ENCODE assay signal across 9 mouse cellular contexts in the genomic region with DNA sequence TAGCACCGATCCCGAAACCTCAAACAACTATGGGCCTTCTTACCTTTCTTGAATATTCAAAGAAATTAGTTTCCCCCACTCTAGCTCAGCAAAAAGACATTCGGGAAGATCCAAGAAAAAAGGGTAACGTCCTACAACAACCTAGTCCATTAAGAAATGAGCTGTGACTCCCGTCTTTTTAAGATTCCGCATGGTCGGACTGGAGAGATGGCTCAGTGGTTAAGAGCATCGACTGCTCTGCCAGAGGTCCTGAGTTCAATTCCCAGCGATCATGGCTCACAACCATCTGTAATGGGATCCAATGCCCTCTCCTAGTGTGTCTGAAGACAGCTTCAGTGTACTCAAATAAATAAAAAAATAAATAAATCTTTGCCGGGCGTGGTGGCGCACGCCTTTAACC. TPM values are rescaled to one million over a fixed set of nuclear protein-coding genes. Genes with fewer than 3 reads are reported as not detected.
A peak's percentile ranks its signal among the peaks of the same experiment; 100 is the strongest.
DNase-seq lines count a peak whose midpoint lies in the region; ATAC-seq and TF ChIP-seq lines count a peak whose summit lies in the region.
"Had no signal": no experiment of that assay in that cellular context is flagged by ENCODE, and none has a peak within 500 bp of the region (broad histone marks: within the 10 kb centered on the region; RNA-seq: fewer than 3 reads in every experiment).

No protein-coding gene starts in this region.

- peak overlapping the region; percentile 72 for H3K4me2 ChIP-seq in limb, embryonic 14.5 days (replicated peaks; ENCODE audit: low read depth, low read length, severe bottlenecking)
- H3K4me2 ChIP-seq in stomach, embryonic 15.5 days = peak overlapping the region; percentile 65

- no peaks in the 10 kb centered on the region for H3K27me3 ChIP-seq in spleen, adult 2 months (ENCODE audit: control insufficient read depth, insufficient read depth, low read length)
- no peaks in the 10 kb centered on the region for H3K27me3 ChIP-seq in limb, embryonic 14.5 days (ENCODE audit: control insufficient read depth, insufficient read depth, low read length)
- H3K27me3 ChIP-seq in stomach, embryonic 15.5 days (replicated peaks) = 0 out of 2 replicates have a peak, but pooled peaks cover 5% of the 10 kb centered on the region

- H3K36me3 ChIP-seq in spleen, adult 2 months (ENCODE audit: control insufficient read depth, insufficient read depth, low read length) = peaks cover 8% of the 10 kb centered on the region; the same call in 1 of the 2 replicates
- H3K36me3 ChIP-seq in limb, embryonic 14.5 days (ENCODE audit: control insufficient read depth, insufficient read depth, low read length) = peaks cover 23% of the 10 kb centered on the region
- H3K36me3 ChIP-seq in stomach, embryonic 15.5 days = peaks cover 6% of the 10 kb centered on the region; the same call in 1 of the 2 replicates

- DNase-seq in CD4-positive, CD25-positive, alpha-beta regulatory T cell, adult 2 months (ENCODE audit: low read depth, low spot score) = peak; percentile 27
- DNase-seq in spleen, adult 2 months (ENCODE audit: low read depth in 1 of 2, low spot score in 2 of 2) = no peak
- DNase-seq in spleen, adult 12 weeks (ENCODE audit: low spot score) = no peak
- DNase-seq in limb, embryonic 14.5 days (ENCODE audit: low spot score) = no peak
- DNase-seq in adrenal gland, postnatal 4 days (ENCODE audit: low spot score in 2 of 2) = no peak

- ATAC-seq in CD4-positive, CD25-positive, alpha-beta regulatory T cell, adult 4 months = no peak
- ATAC-seq in limb, embryonic 14.5 days (ENCODE audit: low FRiP score, low read depth) = no peak
- no peak for ATAC-seq in stomach, embryonic 15.5 days (ENCODE audit: insufficient read depth, low FRiP score, low read depth)
- no peak for ATAC-seq in inflammation-experienced regulatory T-cells, adult 6 months

- no peaks in the 10 kb centered on the region for H3K9me3 ChIP-seq in limb, embryonic 14.5 days (ENCODE audit: control insufficient read depth, low read length)
- no peaks in the 10 kb centered on the region for H3K9me3 ChIP-seq in stomach, embryonic 15.5 days

- TF ChIP-seq CTCF in spleen, adult 2 months (IDR thresholded peaks at IDR 0.05; ENCODE audit: extremely low read depth, insufficient read depth, insufficient read length, insufficient replicate concordance) = no peak

- H3K9ac ChIP-seq in limb, embryonic 14.5 days (ENCODE audit: low read depth, low read length, severe bottlenecking) = peak overlapping the region; percentile 65
- H3K9ac ChIP-seq in stomach, embryonic 15.5 days = peak overlapping the region; percentile 18; the same call in 1 of the 2 replicates

- H3K27ac ChIP-seq in spleen, adult 2 months (ENCODE audit: insufficient read depth, low read length) = no peak overlapping the region
- H3K27ac ChIP-seq in limb, embryonic 14.5 days (replicated peaks; ENCODE audit: low read depth, low read length) = peak overlapping the region; percentile 82
- peak overlapping the region; percentile 99; the same call in 1 of the 2 replicates for H3K27ac ChIP-seq in stomach, embryonic 15.5 days

- H3K4me1 ChIP-seq in spleen, adult 2 months (ENCODE audit: control insufficient read depth, insufficient read depth, insufficient read length) = no peaks in the 10 kb centered on the region; the same call in 1 of the 2 replicates
- peaks cover 11% of the 10 kb centered on the region for H3K4me1 ChIP-seq in limb, embryonic 14.5 days (ENCODE audit: control insufficient read depth, insufficient read depth, low read length)
- peaks cover 14% of the 10 kb centered on the region; the same call in 1 of the 2 replicates for H3K4me1 ChIP-seq in stomach, embryonic 15.5 days

- WGBS in spleen, adult 2 months = 53% methylated on average over 13 of the region's 13 CpGs
- WGBS in limb, embryonic 14.5 days = 43% methylated on average over 13 of the region's 13 CpGs
- 39% methylated on average over 13 of the region's 13 CpGs for WGBS in stomach, embryonic 15.5 days

- no peak for TF ChIP-seq POLR2A in spleen, adult 2 months (IDR thresholded peaks at IDR 0.05; ENCODE audit: low read depth, low read length)
- TF ChIP-seq POLR2A in limb, embryonic 14.5 days (IDR thresholded peaks at IDR 0.05; ENCODE audit: borderline replicate concordance, extremely low read depth, insufficient read depth, insufficient read length) = no peak

- peak overlapping the region; percentile 66; the same call in 1 of the 2 replicates for H3K4me3 ChIP-seq in spleen, adult 2 months (ENCODE audit: extremely low read depth, insufficient read depth, insufficient read length)
- H3K4me3 ChIP-seq in limb, embryonic 14.5 days (replicated peaks; ENCODE audit: low read length) = peak overlapping the region; percentile 80
- peak overlapping the region; percentile 87 for H3K4me3 ChIP-seq in stomach, embryonic 15.5 days (replicated peaks)

RNA-seq across cellular contexts. Expression of gene Zfp384, which starts 0.9 kb away (rescaled TPM):
- polyA plus RNA-seq in CD4-positive, CD25-positive, alpha-beta regulatory T cell, adult 4 months (2017; shearing (Covaris generic)) = 1 to 10 TPM; 3.9 to 4.4 TPM
- 52.2 and 54.3 TPM in 2 replicates for polyA plus RNA-seq in spleen, adult 2 months (2012; rRNA removed)
- polyA plus RNA-seq in limb, embryonic 14.5 days (2012; rRNA removed) = 103 and 130 TPM in 2 replicates
- 12.4 and 14.6 TPM in 2 replicates for polyA plus RNA-seq in limb, embryonic 14.5 days (2014; fragmentation: Nextera tagmentation; extraction: Ambion mirVana)
- 17.2 and 19.4 TPM in 2 replicates for polyA plus RNA-seq in stomach, embryonic 15.5 days (2015; fragmentation: Nextera tagmentation; extraction: Ambion mirVana)
- 10 to 100 TPM; 60.6 to 67.6 TPM for total RNA-seq in adrenal gland, postnatal 4 days (2021)
- 1 to 10 TPM; 4.0 to 7.5 (median 4.0) TPM for polyA plus RNA-seq in inflammation-experienced regulatory T-cells, adult 6 months (2017; shearing (Covaris generic))

RNA-seq across cellular contexts. Expression of gene Pianp, which starts 11.6 kb away (rescaled TPM):
- polyA plus RNA-seq in CD4-positive, CD25-positive, alpha-beta regulatory T cell, adult 4 months (2017; shearing (Covaris generic)) = under 1 TPM in 1 of 2 experiments, not detected in 1; 0.15 TPM
- polyA plus RNA-seq in spleen, adult 2 months (2012; rRNA removed) = 3.4 and 5.4 TPM in 2 replicates
- polyA plus RNA-seq in limb, embryonic 14.5 days (2012; rRNA removed) = 35.2 and 44.6 TPM in 2 replicates
- polyA plus RNA-seq in limb, embryonic 14.5 days (2014; fragmentation: Nextera tagmentation; extraction: Ambion mirVana) = 20.0 and 20.3 TPM in 2 replicates
- polyA plus RNA-seq in stomach, embryonic 15.5 days (2015; fragmentation: Nextera tagmentation; extraction: Ambion mirVana) = 3.8 and 4.3 TPM in 2 replicates
- 10 to 100 TPM in 1 of 2 experiments, 1 to 10 TPM in 1; 6.2 to 11.1 TPM for total RNA-seq in adrenal gland, postnatal 4 days (2021)
- under 1 TPM in 2 of 3 experiments, not detected in 1; 0.46 to 0.48 TPM for polyA plus RNA-seq in inflammation-experienced regulatory T-cells, adult 6 months (2017; shearing (Covaris generic))
- total RNA-seq: neutrophil, adult 5-6 weeks had no signal

RNA-seq across cellular contexts. Expression of gene Ing4, which starts 31.5 kb away (rescaled TPM):
- polyA plus RNA-seq in CD4-positive, CD25-positive, alpha-beta regulatory T cell, adult 4 months (2017; shearing (Covaris generic)) = 10 to 100 TPM; 48.3 to 64.6 TPM
- polyA plus RNA-seq in spleen, adult 2 months (2012; rRNA removed) = 31.8 and 36.2 TPM in 2 replicates
- 143 TPM in 2 replicates for polyA plus RNA-seq in limb, embryonic 14.5 days (2012; rRNA removed)
- polyA plus RNA-seq in limb, embryonic 14.5 days (2014; fragmentation: Nextera tagmentation; extraction: Ambion mirVana) = 122 and 131 TPM in 2 replicates
- polyA plus RNA-seq in stomach, embryonic 15.5 days (2015; fragmentation: Nextera tagmentation; extraction: Ambion mirVana) = 102 and 115 TPM in 2 replicates
- 100 to 1,000 TPM; 118 TPM for total RNA-seq in adrenal gland, postnatal 4 days (2021)
- polyA plus RNA-seq in inflammation-experienced regulatory T-cells, adult 6 months (2017; shearing (Covaris generic)) = 10 to 100 TPM; 39.9 to 61.7 (median 46.2) TPM

RNA-seq across cellular contexts. Expression of gene Acrbp, which starts 41.4 kb away (rescaled TPM):
- polyA plus RNA-seq in CD4-positive, CD25-positive, alpha-beta regulatory T cell, adult 4 months (2017; shearing (Covaris generic)) = 10 to 100 TPM; 24.6 to 25.9 TPM
- 34.4 and 35.8 TPM in 2 replicates for polyA plus RNA-seq in spleen, adult 2 months (2012; rRNA removed)
- polyA plus RNA-seq in limb, embryonic 14.5 days (2012; rRNA removed) = 28.9 and 31.3 TPM in 2 replicates
- 9.4 and 13.9 TPM in 2 replicates for polyA plus RNA-seq in limb, embryonic 14.5 days (2014; fragmentation: Nextera tagmentation; extraction: Ambion mirVana)
- 9.9 and 11.8 TPM in 2 replicates for polyA plus RNA-seq in stomach, embryonic 15.5 days (2015; fragmentation: Nextera tagmentation; extraction: Ambion mirVana)
- 1 to 10 TPM; 7.3 to 8.0 TPM for total RNA-seq in adrenal gland, postnatal 4 days (2021)
- 10 to 100 TPM in 2 of 3 experiments, 1 to 10 TPM in 1; 5.6 to 23.2 (median 17.7) TPM for polyA plus RNA-seq in inflammation-experienced regulatory T-cells, adult 6 months (2017; shearing (Covaris generic))

RNA-seq across cellular contexts. Expression of gene Cops7a, which starts 42.7 kb away (rescaled TPM):
- polyA plus RNA-seq in CD4-positive, CD25-positive, alpha-beta regulatory T cell, adult 4 months (2017; shearing (Covaris generic)) = 10 to 100 TPM; 66.2 to 93.4 TPM
- polyA plus RNA-seq in spleen, adult 2 months (2012; rRNA removed) = 106 and 116 TPM in 2 replicates
- 215 and 251 TPM in 2 replicates for polyA plus RNA-seq in limb, embryonic 14.5 days (2012; rRNA removed)
- 137 and 144 TPM in 2 replicates for polyA plus RNA-seq in limb, embryonic 14.5 days (2014; fragmentation: Nextera tagmentation; extraction: Ambion mirVana)
- 128 and 153 TPM in 2 replicates for polyA plus RNA-seq in stomach, embryonic 15.5 days (2015; fragmentation: Nextera tagmentation; extraction: Ambion mirVana)
- total RNA-seq in adrenal gland, postnatal 4 days (2021) = 100 to 1,000 TPM; 143 to 151 TPM
- polyA plus RNA-seq in inflammation-experienced regulatory T-cells, adult 6 months (2017; shearing (Covaris generic)) = 10 to 100 TPM; 36.7 to 65.7 (median 62.6) TPM
